Mouse (Mus musculus): Measurements from ENCODE around the gene Col6a5. TPM values are rescaled to one million over a fixed set of nuclear protein-coding genes. Genes with fewer than 3 reads are reported as not detected.
"Not testable (repeated sequence)": the region's sequence is repeated elsewhere in the genome, so short reads cannot be mapped to it uniquely, and the experiment has no call there.

Gene Col6a5
- polyA plus RNA-seq, 1 experiment from 2014 or later: 1.1 TPM

GRCm38 (mm10) chr9:105851011-105851410 lies 109.4 kb downstream of the Col6a5 start:
- Histone ChIP-seq H3K9ac (replicated peaks; ENCODE audit: low read depth, low read length) (no peak overlapping the region), H3K27me3 (ENCODE audit: control insufficient read depth, insufficient read depth, low read length) (no peaks in the 10 kb centered on the region), H3K36me3 (ENCODE audit: control insufficient read depth, insufficient read depth, low read length) (no peaks in the 10 kb centered on the region), H3K27ac (ENCODE audit: low read length) (no peak overlapping the region), H3K4me2 (replicated peaks; ENCODE audit: low read depth, low read length) (no peak overlapping the region), H3K4me3 (ENCODE audit: low read depth, low read length) (no peak overlapping the region), H3K9me3 (ENCODE audit: control insufficient read depth, low read depth, low read length) (no peaks in the 10 kb centered on the region), H3K4me1 (ENCODE audit: control insufficient read depth, insufficient read depth, low read length) (no peaks in the 10 kb centered on the region; the same call in 1 of the 2 replicates)
- 79% methylated on average over 3 of the region's 3 CpGs for WGBS
- ATAC-seq (ENCODE audit: insufficient number of reproducible peaks, insufficient read depth, low FRiP score, low read depth): no peak

- Histone ChIP-seq H3K9ac (replicated peaks; ENCODE audit: low read depth, low read length) (no peak overlapping the region), H3K27ac (ENCODE audit: low read length) (no peak overlapping the region), H3K27me3 (ENCODE audit: control insufficient read depth, insufficient read depth, low read length) (no peaks in the 10 kb centered on the region), H3K4me3 (ENCODE audit: low read depth, low read length) (no peak overlapping the region), H3K9me3 (ENCODE audit: control insufficient read depth, low read depth, low read length) (no peaks in the 10 kb centered on the region), H3K36me3 (ENCODE audit: control insufficient read depth, insufficient read depth, low read length) (no peaks in the 10 kb centered on the region), H3K4me2 (replicated peaks; ENCODE audit: low read depth, low read length) (no peak overlapping the region), H3K4me1 (ENCODE audit: control insufficient read depth, insufficient read depth, low read length) (no peaks in the 10 kb centered on the region; the same call in 1 of the 2 replicates)
- ATAC-seq (ENCODE audit: insufficient number of reproducible peaks, insufficient read depth, low FRiP score, low read depth): no peak
- 85% methylated on average over 4 of the region's 4 CpGs for WGBS
Measured at GRCm38 (mm10) chr9:105848396-105848795, 112.0 kb downstream of the Col6a5 start.

- Histone ChIP-seq H3K4me3 (ENCODE audit: low read depth, low read length) (no peak overlapping the region), H3K27ac (ENCODE audit: low read length) (no peak overlapping the region), H3K36me3 (ENCODE audit: control insufficient read depth, insufficient read depth, low read length) (no peaks in the 10 kb centered on the region), H3K27me3 (ENCODE audit: control insufficient read depth, insufficient read depth, low read length) (no peaks in the 10 kb centered on the region), H3K4me1 (ENCODE audit: control insufficient read depth, insufficient read depth, low read length) (no peaks in the 10 kb centered on the region; the same call in 1 of the 2 replicates), H3K4me2 (replicated peaks; ENCODE audit: low read depth, low read length) (no peak overlapping the region), H3K9ac (replicated peaks; ENCODE audit: low read depth, low read length) (no peak overlapping the region), H3K9me3 (ENCODE audit: control insufficient read depth, low read depth, low read length) (no peaks in the 10 kb centered on the region)
- WGBS: 78% methylated on average over 5 of the region's 5 CpGs
- ATAC-seq (ENCODE audit: insufficient number of reproducible peaks, insufficient read depth, low FRiP score, low read depth): no peak
Measured at GRCm38 (mm10) chr9:105847261-105847660, 113.2 kb downstream of the Col6a5 start.

GRCm38 (mm10) chr9:105841386-105841785 lies 119.1 kb downstream of the Col6a5 start:
- H3K27ac ChIP-seq (ENCODE audit: low read length); H3K27me3 ChIP-seq (ENCODE audit: control insufficient read depth, insufficient read depth, low read length); H3K9me3 ChIP-seq (ENCODE audit: control insufficient read depth, low read depth, low read length); H3K36me3 ChIP-seq (ENCODE audit: control insufficient read depth, insufficient read depth, low read length); H3K9ac ChIP-seq (replicated peaks; ENCODE audit: low read depth, low read length); H3K4me2 ChIP-seq (replicated peaks; ENCODE audit: low read depth, low read length); ATAC-seq (ENCODE audit: insufficient number of reproducible peaks, insufficient read depth, low FRiP score, low read depth); H3K4me3 ChIP-seq (ENCODE audit: low read depth, low read length); H3K4me1 ChIP-seq (ENCODE audit: control insufficient read depth, insufficient read depth, low read length): not testable (repeated sequence)
- WGBS: 44% methylated on average over 5 of the region's 5 CpGs

GRCm38 (mm10) chr9:105839147-105839515 lies 121.3 kb downstream of the Col6a5 start:
- Histone ChIP-seq H3K9me3 (ENCODE audit: control insufficient read depth, low read depth, low read length) (no peaks in the 10 kb centered on the region), H3K27ac (ENCODE audit: low read length) (no peak overlapping the region), H3K4me2 (replicated peaks; ENCODE audit: low read depth, low read length) (no peak overlapping the region), H3K4me1 (ENCODE audit: control insufficient read depth, insufficient read depth, low read length) (0 out of 2 replicates have a peak, but pooled peaks cover 3% of the 10 kb centered on the region), H3K4me3 (ENCODE audit: low read depth, low read length) (no peak overlapping the region), H3K9ac (replicated peaks; ENCODE audit: low read depth, low read length) (no peak overlapping the region), H3K27me3 (ENCODE audit: control insufficient read depth, insufficient read depth, low read length) (no peaks in the 10 kb centered on the region), H3K36me3 (ENCODE audit: control insufficient read depth, insufficient read depth, low read length) (no peaks in the 10 kb centered on the region)
- 85% methylated on average over 5 of the region's 5 CpGs for WGBS
- ATAC-seq (ENCODE audit: insufficient number of reproducible peaks, insufficient read depth, low FRiP score, low read depth): no peak

GRCm38 (mm10) chr9:105838396-105839146 lies 121.9 kb downstream of the Col6a5 start:
- Histone ChIP-seq H3K27ac (ENCODE audit: low read length) (no peak overlapping the region), H3K4me1 (ENCODE audit: control insufficient read depth, insufficient read depth, low read length) (0 out of 2 replicates have a peak, but pooled peaks cover 3% of the 10 kb centered on the region), H3K9me3 (ENCODE audit: control insufficient read depth, low read depth, low read length) (no peaks in the 10 kb centered on the region), H3K4me2 (replicated peaks; ENCODE audit: low read depth, low read length) (no peak overlapping the region), H3K4me3 (ENCODE audit: low read depth, low read length) (no peak overlapping the region), H3K36me3 (ENCODE audit: control insufficient read depth, insufficient read depth, low read length) (no peaks in the 10 kb centered on the region), H3K9ac (replicated peaks; ENCODE audit: low read depth, low read length) (no peak overlapping the region), H3K27me3 (ENCODE audit: control insufficient read depth, insufficient read depth, low read length) (no peaks in the 10 kb centered on the region)
- WGBS: 84% methylated on average over 4 of the region's 4 CpGs
- ATAC-seq (ENCODE audit: insufficient number of reproducible peaks, insufficient read depth, low FRiP score, low read depth): no peak

- no peaks in the 10 kb centered on the region for H3K27me3 ChIP-seq (ENCODE audit: control insufficient read depth, insufficient read depth, low read length)
- no peak overlapping the region for H3K4me2 ChIP-seq (replicated peaks; ENCODE audit: low read depth, low read length)
- no peak overlapping the region for H3K9ac ChIP-seq (replicated peaks; ENCODE audit: low read depth, low read length)
- H3K4me3 ChIP-seq (ENCODE audit: low read depth, low read length): no peak overlapping the region
- ATAC-seq (ENCODE audit: insufficient number of reproducible peaks, insufficient read depth, low FRiP score, low read depth): no peak
- 62% methylated on average over 7 of the region's 7 CpGs for WGBS
- 0 out of 2 replicates have a peak, but pooled peaks cover 3% of the 10 kb centered on the region for H3K4me1 ChIP-seq (ENCODE audit: control insufficient read depth, insufficient read depth, low read length)
- no peak overlapping the region for H3K27ac ChIP-seq (ENCODE audit: low read length)
- H3K9me3 ChIP-seq (ENCODE audit: control insufficient read depth, low read depth, low read length): no peaks in the 10 kb centered on the region
- H3K36me3 ChIP-seq (ENCODE audit: control insufficient read depth, insufficient read depth, low read length): no peaks in the 10 kb centered on the region
Measured at GRCm38 (mm10) chr9:105835587-105835986, 124.9 kb downstream of the Col6a5 start.

GRCm38 (mm10) chr9:105834799-105835198 lies 125.6 kb downstream of the Col6a5 start:
- no peaks in the 10 kb centered on the region for H3K27me3 ChIP-seq (ENCODE audit: control insufficient read depth, insufficient read depth, low read length)
- ATAC-seq (ENCODE audit: insufficient number of reproducible peaks, insufficient read depth, low FRiP score, low read depth): no peak
- no peak overlapping the region for H3K4me3 ChIP-seq (ENCODE audit: low read depth, low read length)
- no peak overlapping the region for H3K4me2 ChIP-seq (replicated peaks; ENCODE audit: low read depth, low read length)
- H3K4me1 ChIP-seq (ENCODE audit: control insufficient read depth, insufficient read depth, low read length): 0 out of 2 replicates have a peak, but pooled peaks cover 3% of the 10 kb centered on the region
- no peak overlapping the region for H3K27ac ChIP-seq (ENCODE audit: low read length)
- WGBS: 41% methylated on average over 4 of the region's 4 CpGs
- no peak overlapping the region for H3K9ac ChIP-seq (replicated peaks; ENCODE audit: low read depth, low read length)
- H3K36me3 ChIP-seq (ENCODE audit: control insufficient read depth, insufficient read depth, low read length): no peaks in the 10 kb centered on the region
- H3K9me3 ChIP-seq (ENCODE audit: control insufficient read depth, low read depth, low read length): no peaks in the 10 kb centered on the region

GRCm38 (mm10) chr9:105831291-105831690 lies 129.2 kb downstream of the Col6a5 start:
- ATAC-seq (ENCODE audit: insufficient number of reproducible peaks, insufficient read depth, low FRiP score, low read depth): no peak
- Histone ChIP-seq H3K27me3 (ENCODE audit: control insufficient read depth, insufficient read depth, low read length) (no peaks in the 10 kb centered on the region), H3K36me3 (ENCODE audit: control insufficient read depth, insufficient read depth, low read length) (no peaks in the 10 kb centered on the region), H3K4me1 (ENCODE audit: control insufficient read depth, insufficient read depth, low read length) (peaks cover 7% of the 10 kb centered on the region; the same call in 1 of the 2 replicates), H3K4me2 (replicated peaks; ENCODE audit: low read depth, low read length) (no peak overlapping the region), H3K27ac (ENCODE audit: low read length) (no peak overlapping the region), H3K4me3 (ENCODE audit: low read depth, low read length) (no peak overlapping the region), H3K9me3 (ENCODE audit: control insufficient read depth, low read depth, low read length) (no peaks in the 10 kb centered on the region), H3K9ac (replicated peaks; ENCODE audit: low read depth, low read length) (no peak overlapping the region)
- 82% methylated on average over 9 of the region's 9 CpGs for WGBS

Measured in stomach, embryonic 14.5 days (tissue).